Mouse (Mus musculus) lung, embryonic 14.5 days (tissue): Measurements from ENCODE around the gene Nectin2. TPM values are rescaled to one million over a fixed set of nuclear protein-coding genes. Genes with fewer than 3 reads are reported as not detected.

ENCODE experiments used
- ATAC-seq: fragments of 200-750 bp; cut with Nextera tagmentation; 2 replicates; pipeline ENCODE4 v1.8.0; 2017; ENCODE audit warnings: mild to moderate bottlenecking, moderate TSS enrichment, moderate library complexity; ENCODE audit not compliant: insufficient read depth
- DNase-seq: peaks from one replicate; pipeline ENCODE4 v3.0.0-alpha.2; 2015
- H3K27ac ChIP-seq: fragments of 300-500 bp; sonication (generic); 2 replicates; pipeline ENCODE4 v1.5.1; 2014; ENCODE audit warnings: low read depth, mild to moderate bottlenecking, moderate library complexity
- H3K27me3 ChIP-seq: fragments of 300-500 bp; sonication (generic); 2 replicates; pipeline ENCODE4 v1.6.1; 2014; ENCODE audit warnings: low read length, control low read depth; ENCODE audit not compliant: insufficient read depth
- H3K36me3 ChIP-seq: fragments of 300-500 bp; sonication (generic); 2 replicates; pipeline ENCODE4 v1.6.1; 2014; ENCODE audit warnings: control low read depth; ENCODE audit not compliant: insufficient read depth
- H3K4me1 ChIP-seq: fragments of 300-500 bp; sonication (generic); 2 replicates; pipeline ENCODE4 v1.6.1; 2014; ENCODE audit warnings: antibody characterized with exemption, control low read depth; ENCODE audit not compliant: insufficient read depth
- H3K4me2 ChIP-seq: fragments of 300-500 bp; sonication (generic); 2 replicates; pipeline ENCODE4 v1.6.1; 2014; ENCODE audit warnings: mild to moderate bottlenecking
- H3K4me3 ChIP-seq: fragments of 300-500 bp; sonication (generic); 2 replicates; pipeline ENCODE4 v1.5.1; 2014; ENCODE audit warnings: low read depth, low read length
- H3K9ac ChIP-seq: fragments of 300-500 bp; sonication (generic); 2 replicates; pipeline ENCODE4 v1.6.1; 2014
- H3K9me3 ChIP-seq: fragments of 300-500 bp; sonication (generic); 2 replicates; pipeline ENCODE4 v1.6.1; 2016; ENCODE audit warnings: low read depth, low read length, control low read depth
- CTCF ChIP-seq: IDR thresholded peaks from 2 replicates; pipeline ENCODE4 v1.5.1; 2016; ENCODE audit warnings: antibody characterized with exemption, low read depth
- WGBS: fragments of 180-500 bp; shearing (Covaris S2); extraction: QIAGEN DNeasy Blood & Tissue Kit; methylation state at CpG from one replicate; pipeline ENCODE4 v1.1.7; 2014; 5-methylcytosine and 5-hydroxymethylcytosine counted together
- polyA plus RNA-seq: library from polyadenylated mRNA; unstranded; fragments of >200 nt; fragmentation: Nextera tagmentation; extraction: Ambion mirVana; gene quantifications from 2 replicates; pipeline ENCODE4 v1.2.1, GENCODE M21; 2014

Gene Nectin2
- polyA plus RNA-seq, 1 experiment from 2014 or later, result 125 TPM

DNA sequence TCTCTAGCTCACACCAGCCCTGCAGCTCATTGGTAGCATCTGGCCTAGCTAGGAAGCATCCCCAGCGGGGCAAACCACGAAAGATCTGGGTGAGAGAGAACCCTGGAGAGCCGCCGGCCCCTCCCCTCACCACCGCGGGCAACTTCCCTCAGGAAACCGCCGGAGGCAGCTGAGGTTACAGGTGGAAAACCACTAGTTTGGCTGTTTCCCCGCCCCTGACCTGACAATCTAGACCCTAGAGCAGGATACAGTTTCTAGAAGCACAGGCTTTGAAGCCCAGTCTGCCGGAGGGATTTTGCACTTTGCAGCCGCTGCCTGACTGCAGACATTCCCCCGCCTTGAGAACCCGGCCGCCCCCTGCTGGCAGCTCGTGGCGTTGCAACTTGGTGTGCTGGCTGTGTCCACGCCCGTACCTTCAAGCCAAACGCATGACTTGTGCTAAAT lies 39.6 kb upstream of the Nectin2 start:
- Histone ChIP-seq H3K4me2 (peak overlapping the region; percentile 67), H3K4me3 (peak overlapping the region; percentile 26), H3K4me1 (no peaks in the 10 kb centered on the region), H3K9ac (peak overlapping the region; percentile 42; the same call in 1 of the 2 replicates), H3K27me3 (no peaks in the 10 kb centered on the region), H3K36me3 (no peaks in the 10 kb centered on the region), H3K27ac (no peak overlapping the region), H3K9me3 (no peaks in the 10 kb centered on the region)
- ATAC-seq, result peak; percentile 76
- peak; percentile 95 for DNase-seq
- WGBS, result under 1% methylated on average over 19 of the region's 19 CpGs
- peak; percentile 99 for TF ChIP-seq CTCF

DNA sequence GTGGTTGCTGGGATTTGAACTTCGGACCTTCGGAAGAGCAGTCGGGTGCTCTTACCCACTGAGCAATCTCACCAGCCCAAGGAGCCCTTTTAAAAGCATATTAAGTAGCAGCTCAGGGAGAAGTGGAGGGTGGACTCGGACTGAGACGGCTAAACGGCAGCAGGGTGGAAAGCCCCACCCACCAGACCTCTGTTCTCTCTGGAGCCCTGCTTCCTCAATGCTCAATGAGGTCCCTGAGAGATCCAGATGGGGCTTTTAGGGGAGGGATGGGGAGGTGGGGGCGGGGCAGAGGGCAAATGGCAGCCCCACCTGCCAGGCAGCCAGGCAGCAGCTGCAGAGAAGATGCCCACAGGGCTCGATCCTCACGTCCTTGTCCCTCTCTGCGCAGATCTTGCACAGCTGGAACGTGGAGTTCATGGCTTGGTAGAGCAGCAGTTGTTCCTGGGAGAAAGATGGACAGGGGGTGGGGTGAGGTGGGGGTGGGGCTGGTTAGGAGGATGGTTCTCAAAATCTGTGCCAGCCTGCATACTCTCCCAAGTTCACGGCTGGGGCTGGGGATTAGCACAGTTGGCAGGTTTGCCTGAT lies 35.7 kb upstream of the Nectin2 start:
- Histone ChIP-seq H3K27me3 (no peaks in the 10 kb centered on the region), H3K9ac (no peak overlapping the region), H3K9me3 (no peaks in the 10 kb centered on the region), H3K4me1 (no peaks in the 10 kb centered on the region), H3K27ac (no peak overlapping the region), H3K4me3 (no peak overlapping the region), H3K4me2 (no peak overlapping the region), H3K36me3 (no peaks in the 10 kb centered on the region)
- DNase-seq, result no peak
- 50% methylated on average over 12 of the region's 12 CpGs for WGBS
- no peak for TF ChIP-seq CTCF
- ATAC-seq, result no peak

DNA sequence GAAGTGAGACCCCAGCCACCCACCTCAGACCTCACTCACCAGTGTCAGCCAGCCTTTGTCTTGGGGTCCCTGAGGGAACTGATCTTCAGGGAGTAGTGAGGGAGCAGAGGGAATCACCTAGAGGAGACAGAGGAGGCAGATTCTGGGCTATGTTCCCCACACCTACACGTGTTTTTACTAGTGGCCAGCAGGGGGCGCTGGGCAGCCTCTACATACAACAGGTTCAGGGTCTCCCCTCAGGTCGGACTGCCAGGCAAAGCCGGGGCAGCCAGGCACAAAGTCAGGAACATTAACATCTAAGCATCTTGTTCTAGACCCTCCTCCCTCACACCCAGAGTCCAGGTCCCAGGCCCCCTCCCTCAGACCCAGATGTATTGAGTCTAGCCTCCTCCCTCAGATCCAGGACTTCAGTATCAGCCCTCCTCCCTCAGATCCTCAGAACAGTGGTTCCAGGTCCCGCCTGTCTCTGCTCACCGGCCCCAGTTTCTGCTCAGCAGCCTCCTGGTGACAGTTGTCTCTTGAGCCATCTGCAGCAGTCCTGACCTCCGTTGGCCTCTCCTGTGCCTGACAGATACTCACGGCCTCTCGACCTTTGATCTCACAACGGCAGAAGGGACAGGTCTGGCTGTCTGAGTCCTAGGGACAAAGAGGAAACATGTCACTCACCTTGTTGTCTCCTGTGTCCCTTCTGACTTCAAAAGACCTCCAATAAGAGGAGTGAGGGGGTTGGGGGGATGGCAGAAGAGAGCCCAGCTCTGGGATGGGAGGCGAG lies 34.7 kb upstream of the Nectin2 start:
- no peak for ATAC-seq
- WGBS, result 21% methylated on average over 11 of the region's 11 CpGs

DNA sequence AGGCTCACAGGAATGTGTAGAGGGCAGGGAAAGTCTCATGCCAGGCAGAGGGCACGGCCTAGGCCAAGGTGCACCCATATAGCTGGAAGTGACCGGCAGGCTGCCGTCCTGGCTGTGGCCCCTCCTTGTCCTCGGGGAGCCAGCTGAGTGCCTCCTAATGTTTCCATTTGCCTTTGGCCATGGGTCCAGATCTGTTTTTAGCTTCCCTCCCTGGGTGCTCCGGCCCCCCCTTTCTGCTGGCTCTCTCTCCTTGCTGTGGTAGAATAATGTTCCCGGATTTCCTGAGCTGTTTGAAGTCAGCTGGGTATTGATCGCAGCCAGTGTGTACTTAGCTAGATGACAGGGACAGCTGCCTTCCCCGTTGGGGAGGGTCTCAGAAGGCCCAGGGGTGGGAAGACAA lies 33.3 kb upstream of the Nectin2 start:
- Histone ChIP-seq H3K4me3 (no peak overlapping the region), H3K4me1 (no peaks in the 10 kb centered on the region), H3K9me3 (no peaks in the 10 kb centered on the region), H3K36me3 (no peaks in the 10 kb centered on the region), H3K27me3 (no peaks in the 10 kb centered on the region), H3K27ac (no peak overlapping the region), H3K4me2 (no peak overlapping the region), H3K9ac (no peak overlapping the region)
- no peak for TF ChIP-seq CTCF
- WGBS, result 73% methylated on average over 8 of the region's 8 CpGs
- no peak for DNase-seq
- ATAC-seq, result no peak

More for the DNA sequence above, 34.7 kb upstream of the Nectin2 start:
- DNase-seq, result no peak
- no peak overlapping the region for H3K9ac ChIP-seq
- H3K36me3 ChIP-seq, result no peaks in the 10 kb centered on the region
- no peak overlapping the region for H3K4me3 ChIP-seq
- peak; percentile 55 for TF ChIP-seq CTCF
- no peaks in the 10 kb centered on the region for H3K9me3 ChIP-seq
- H3K27me3 ChIP-seq, result no peaks in the 10 kb centered on the region
- no peak overlapping the region for H3K27ac ChIP-seq
- H3K4me2 ChIP-seq, result no peak overlapping the region
- no peaks in the 10 kb centered on the region for H3K4me1 ChIP-seq

DNA sequence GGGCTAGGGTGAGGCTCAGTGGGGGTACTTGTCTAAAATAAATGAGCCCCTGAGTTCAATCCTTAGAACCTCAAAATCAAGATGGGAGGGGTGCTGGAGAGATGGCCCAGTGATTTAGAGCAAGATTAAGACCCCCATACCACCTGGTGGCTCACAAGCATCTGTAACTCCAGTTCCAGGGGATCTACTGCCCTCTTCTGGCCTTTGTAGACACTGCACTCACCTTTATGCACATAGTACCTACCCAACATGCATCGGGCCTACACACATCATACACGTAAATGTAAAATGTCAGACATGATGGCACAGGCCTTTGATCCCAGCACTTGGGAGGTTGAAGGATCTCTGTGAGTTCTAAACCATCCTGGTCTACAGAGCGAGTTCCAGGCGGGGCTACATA lies 32.4 kb upstream of the Nectin2 start:
- Histone ChIP-seq H3K9me3 (no peaks in the 10 kb centered on the region), H3K4me1 (no peaks in the 10 kb centered on the region), H3K27me3 (no peaks in the 10 kb centered on the region), H3K4me3 (no peak overlapping the region), H3K4me2 (no peak overlapping the region), H3K36me3 (no peaks in the 10 kb centered on the region), H3K9ac (no peak overlapping the region), H3K27ac (no peak overlapping the region)
- peak; percentile 73 for TF ChIP-seq CTCF
- WGBS, result 94% methylated on average over 4 of the region's 4 CpGs
- ATAC-seq (no peak), DNase-seq (peak; percentile 58)

DNA sequence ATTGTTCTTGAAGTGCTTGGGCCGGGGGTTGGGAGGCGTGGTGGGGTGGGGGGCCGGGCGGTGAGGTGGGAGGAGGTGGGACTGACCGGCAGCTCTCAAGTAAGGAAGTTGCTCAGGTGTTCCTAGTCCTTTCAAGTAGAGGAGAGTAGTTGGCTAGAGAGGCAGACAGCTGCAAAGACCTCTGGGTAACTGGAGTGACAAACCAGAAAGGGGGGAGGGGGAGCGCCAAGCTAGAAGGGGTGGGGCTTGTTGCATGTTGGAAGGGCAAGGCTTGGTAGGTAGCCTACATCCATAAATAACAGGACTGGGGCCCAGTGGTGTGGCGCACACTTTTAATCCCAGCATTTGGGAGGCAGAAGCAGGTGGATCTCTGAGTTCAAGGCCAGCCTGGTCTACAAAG lies 31.5 kb upstream of the Nectin2 start:
- no peak overlapping the region for H3K9ac ChIP-seq
- H3K27me3 ChIP-seq, result no peaks in the 10 kb centered on the region
- H3K36me3 ChIP-seq, result no peaks in the 10 kb centered on the region
- ATAC-seq (no peak), DNase-seq (no peak)
- H3K4me3 ChIP-seq, result no peak overlapping the region
- 80% methylated on average over 7 of the region's 7 CpGs for WGBS
- H3K27ac ChIP-seq, result no peak overlapping the region
- H3K4me1 ChIP-seq, result no peaks in the 10 kb centered on the region
- no peak overlapping the region for H3K4me2 ChIP-seq
- no peaks in the 10 kb centered on the region for H3K9me3 ChIP-seq
- TF ChIP-seq CTCF, result no peak

DNA sequence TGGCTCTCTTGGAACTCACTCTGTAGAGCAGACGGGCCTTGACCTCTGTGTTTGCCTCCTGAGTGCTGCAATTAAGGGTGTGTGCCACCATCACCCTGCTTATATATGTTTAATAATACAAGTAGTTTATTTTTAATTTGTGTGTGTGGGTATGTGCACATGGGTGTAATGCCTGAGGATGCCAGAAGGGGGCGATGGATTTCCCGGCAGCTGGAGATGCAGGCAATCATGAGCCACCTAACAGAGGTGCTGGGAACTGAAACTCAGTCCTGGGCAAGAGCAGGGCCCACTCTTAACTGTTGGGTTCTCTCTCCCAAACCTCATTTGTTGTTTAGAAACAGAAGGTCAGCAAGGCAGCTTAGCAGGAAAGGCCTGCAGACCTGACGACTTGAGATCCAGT lies 29.6 kb upstream of the Nectin2 start:
- Histone ChIP-seq H3K4me3 (no peak overlapping the region), H3K9me3 (no peaks in the 10 kb centered on the region), H3K4me2 (no peak overlapping the region), H3K4me1 (no peaks in the 10 kb centered on the region), H3K36me3 (no peaks in the 10 kb centered on the region), H3K9ac (no peak overlapping the region), H3K27ac (no peak overlapping the region), H3K27me3 (no peaks in the 10 kb centered on the region)
- DNase-seq (no peak), ATAC-seq (no peak)
- 77% methylated on average over 4 of the region's 4 CpGs for WGBS
- TF ChIP-seq CTCF, result peak; percentile 53
